Mouse (Mus musculus) adipocyte (in vitro differentiated cells): ENCODE data around the gene Mvp.

Experiments
- DNase-seq: peaks from one replicate; pipeline ENCODE4 v3.0.0-alpha.2; 2016; ENCODE audit warnings: low spot score

The Mvp gene

GRCm38 (mm10) chr7:126988816-126989215 lies 25.6 kb downstream of the Mvp start:
- DNase-seq = no peak

DNA sequence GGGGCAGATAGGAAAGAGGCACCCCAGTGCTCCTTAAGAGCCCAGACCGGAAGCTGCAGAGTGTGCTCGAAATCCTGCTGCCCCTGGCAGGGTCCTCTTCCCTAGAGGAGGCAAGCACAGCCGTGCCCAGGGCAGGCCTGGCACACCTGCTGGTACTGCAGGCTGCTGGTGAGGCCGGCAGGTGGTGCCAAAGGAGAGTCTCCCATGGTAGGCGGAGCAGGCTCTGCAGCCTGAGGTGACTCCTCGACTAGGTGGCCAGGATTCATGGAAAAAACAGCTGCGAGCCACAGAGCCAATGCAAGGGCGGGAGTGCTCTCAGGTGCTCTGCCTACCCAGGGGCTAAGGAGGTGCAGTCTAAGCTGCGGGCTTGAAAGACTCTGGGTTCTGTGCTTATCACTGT lies 28.1 kb downstream of the Mvp start:
- no peak for DNase-seq

GRCm38 (mm10) chr7:126984667-126985444 lies 29.6 kb downstream of the Mvp start:
- DNase-seq = no peak

DNA sequence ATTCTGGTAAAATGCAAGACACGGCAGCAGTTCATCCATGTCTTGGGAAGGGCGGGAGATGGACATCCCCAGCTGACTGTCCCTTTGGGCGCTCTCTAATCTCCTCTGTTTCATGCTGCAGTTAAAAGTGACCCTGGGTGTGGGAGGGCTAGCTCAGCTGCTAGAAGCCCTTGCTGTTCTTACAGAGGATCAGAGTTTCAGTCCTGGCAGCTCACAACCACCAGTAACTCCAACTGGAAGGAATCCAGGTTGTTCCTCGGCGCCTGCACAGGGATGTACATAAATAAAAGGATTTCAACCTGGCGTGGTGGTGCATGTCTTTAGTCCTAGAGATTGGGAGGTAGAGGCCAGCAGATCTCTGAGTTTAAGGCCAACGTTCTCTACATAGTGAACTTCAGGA lies 31.3 kb downstream of the Mvp start:
- no peak for DNase-seq

- no peak for DNase-seq
Observed at GRCm38 (mm10) chr7:126982054-126982453, 32.4 kb downstream of the Mvp start.

- DNase-seq = no peak
Observed at GRCm38 (mm10) chr7:126981601-126982000, 32.8 kb downstream of the Mvp start.

DNA sequence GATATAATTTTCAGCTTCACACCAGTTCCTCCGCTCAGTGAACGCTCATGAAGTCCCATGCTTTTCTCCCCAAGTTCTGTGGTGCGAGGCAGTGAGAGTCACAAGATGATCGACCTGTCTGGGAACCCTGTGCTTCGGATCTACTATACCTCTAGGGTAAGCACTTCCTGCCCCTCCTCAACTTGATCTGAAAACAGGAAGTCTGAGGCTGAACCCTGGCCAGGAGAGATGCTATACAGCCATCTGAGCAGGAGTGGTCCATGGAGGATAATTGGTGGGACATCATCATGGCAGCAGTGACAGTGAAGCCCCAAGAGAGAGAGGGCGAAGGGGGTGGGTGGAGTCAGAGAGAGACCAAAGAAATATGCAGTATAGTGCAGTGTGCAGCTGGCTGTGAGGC lies 35.6 kb downstream of the Mvp start:
- DNase-seq = no peak

- DNase-seq = peak; percentile 4
Observed at GRCm38 (mm10) chr7:126976878-126977459, 37.5 kb downstream of the Mvp start.

DNA sequence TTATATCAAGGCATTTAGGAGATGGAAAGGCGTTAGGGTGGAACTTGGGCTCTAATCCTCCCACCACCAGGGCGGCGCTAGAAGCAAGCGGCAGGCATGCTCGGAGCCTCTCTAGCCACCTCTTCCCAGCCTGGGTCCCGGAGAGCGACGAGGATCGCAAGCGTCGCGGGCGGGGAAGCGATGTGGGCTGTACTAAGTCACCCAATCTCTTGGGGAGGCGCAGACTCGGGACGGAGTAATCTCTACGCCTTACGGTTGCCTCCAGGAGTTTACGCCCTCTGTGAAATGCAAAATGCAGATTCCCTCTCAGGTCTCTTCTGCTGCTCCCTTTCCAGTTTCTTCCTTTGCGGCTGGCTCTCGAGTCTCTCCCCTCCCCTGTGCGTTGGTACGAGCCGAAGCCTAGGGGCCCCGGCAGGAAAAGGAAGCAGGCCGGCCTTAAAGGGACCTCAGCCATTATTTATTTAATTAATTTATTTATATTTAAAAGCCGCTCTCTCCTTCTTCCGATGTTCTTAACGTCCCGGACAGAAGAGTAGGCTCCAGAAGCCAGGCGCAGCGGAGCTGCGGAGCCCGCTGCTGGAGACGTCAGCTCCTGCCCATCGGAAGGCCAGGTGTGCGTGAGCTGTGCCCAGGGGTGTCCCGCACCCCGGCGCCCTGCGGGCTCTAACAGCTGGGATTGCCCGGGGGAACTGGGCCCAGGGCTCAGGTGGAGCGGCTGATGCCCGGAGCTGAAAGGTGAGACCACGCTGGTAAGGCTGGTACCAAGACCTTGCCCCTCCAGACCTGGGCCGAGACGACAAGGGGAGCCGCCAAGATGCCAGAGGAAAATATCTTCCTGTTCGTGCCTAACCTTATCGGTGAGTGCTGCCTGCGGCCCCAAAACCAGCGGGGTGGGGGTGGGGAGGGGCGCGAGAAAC lies 38.2 kb downstream of the Mvp start, which contains the start of gene Cdiptos:
Gene Cdiptos (minus strand): TSS at position 149 of the 917 bp plus-strand sequence.
- DNase-seq = peak; percentile 93

GRCm38 (mm10) chr7:126975893-126975949 lies 38.7 kb downstream of the Mvp start, which contains the start of gene Cdipt:
Gene Cdipt, plus strand, starts transcription at chr7:126975914.
- no peak for DNase-seq

DNA sequence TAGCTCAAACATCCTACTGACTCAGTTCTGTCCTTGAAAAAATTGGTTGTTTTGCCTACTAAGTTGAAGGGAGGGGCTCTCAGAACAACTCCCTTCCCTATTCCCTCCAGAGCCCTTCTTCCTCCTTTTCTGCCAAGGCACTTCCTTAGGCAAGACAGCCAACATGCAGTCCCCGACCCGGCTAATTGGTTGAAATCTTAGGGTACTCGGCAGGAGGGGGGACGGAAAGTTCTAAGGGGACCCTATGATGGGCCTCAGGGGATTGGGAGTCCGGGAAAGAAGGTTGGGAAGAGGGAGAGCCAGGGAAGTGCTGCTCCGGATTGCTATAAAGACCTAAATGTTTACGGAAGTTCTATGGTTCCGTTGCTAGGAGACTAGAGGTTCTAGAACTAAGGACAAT lies 38.9 kb downstream of the Mvp start:
- DNase-seq = no peak

GRCm38 (mm10) chr7:126967361-126967760 lies 47.1 kb downstream of the Mvp start:
- no peak for DNase-seq

DNA sequence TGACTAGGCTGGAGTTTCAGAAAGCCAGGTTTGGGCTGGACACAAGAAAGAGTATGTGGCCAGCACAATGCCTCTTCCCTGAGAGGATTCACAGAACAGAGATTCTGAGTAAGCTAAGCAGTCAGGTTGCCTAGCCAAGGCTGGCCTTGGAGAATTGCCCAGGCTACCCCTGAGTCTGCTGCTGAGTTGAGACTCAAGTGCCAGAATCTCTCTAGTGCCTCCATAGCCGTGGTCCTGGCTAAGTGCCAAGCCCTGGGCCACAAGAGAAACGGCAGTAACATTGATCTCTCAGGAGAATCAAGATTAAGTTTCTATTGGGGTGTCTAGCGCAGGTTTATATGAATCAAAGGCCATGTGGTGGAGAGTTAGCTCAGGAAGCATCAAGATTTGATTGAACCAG lies 48.9 kb downstream of the Mvp start:
- DNase-seq = no peak

- peak; percentile 35 for DNase-seq
Observed at GRCm38 (mm10) chr7:126963548-126964286, 50.7 kb downstream of the Mvp start.

DNA sequence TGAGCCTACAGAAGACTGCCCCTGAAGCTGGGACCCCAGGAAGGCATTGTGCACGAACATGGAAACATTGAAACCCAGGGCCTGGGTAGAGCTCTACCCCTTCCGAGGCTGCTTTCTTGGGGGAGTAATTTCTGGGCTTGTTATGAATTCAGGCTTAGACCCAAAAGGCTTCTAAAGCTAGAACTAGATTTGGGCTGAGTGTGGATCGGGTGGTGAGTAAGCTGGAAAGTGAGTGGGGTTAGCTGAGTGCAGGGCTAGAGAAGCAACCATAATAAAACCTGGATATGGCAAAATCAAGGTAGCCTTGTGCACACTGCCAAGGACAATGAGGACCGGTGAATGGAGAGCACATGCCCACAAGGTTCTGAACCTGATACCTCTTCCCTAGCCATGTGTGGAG lies 52.5 kb downstream of the Mvp start:
- no peak for DNase-seq

DNA sequence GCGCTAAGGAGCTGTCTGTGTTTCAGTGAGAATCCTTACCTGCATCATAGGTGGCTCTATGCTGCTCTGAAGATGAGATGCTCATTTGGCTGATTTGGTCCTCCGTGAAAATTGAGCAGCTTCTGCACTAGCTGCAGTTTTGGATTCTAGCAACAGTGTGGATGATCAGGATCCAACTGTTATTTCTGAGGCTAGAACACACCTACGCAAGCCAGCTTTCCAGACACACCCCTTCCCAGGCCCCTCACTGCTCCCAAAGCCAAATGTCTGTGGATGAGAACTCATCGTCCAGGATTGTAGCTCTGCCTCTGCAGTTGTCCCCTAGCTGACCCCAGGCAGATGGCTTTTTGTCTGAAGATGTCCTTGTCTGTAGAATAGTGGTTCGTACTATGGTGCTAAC lies 53.3 kb downstream of the Mvp start:
- no peak for DNase-seq

GRCm38 (mm10) chr7:126959780-126960179 lies 54.6 kb downstream of the Mvp start:
- DNase-seq = no peak

- DNase-seq = no peak
Observed at GRCm38 (mm10) chr7:126955125-126955524, 59.3 kb downstream of the Mvp start.

DNA sequence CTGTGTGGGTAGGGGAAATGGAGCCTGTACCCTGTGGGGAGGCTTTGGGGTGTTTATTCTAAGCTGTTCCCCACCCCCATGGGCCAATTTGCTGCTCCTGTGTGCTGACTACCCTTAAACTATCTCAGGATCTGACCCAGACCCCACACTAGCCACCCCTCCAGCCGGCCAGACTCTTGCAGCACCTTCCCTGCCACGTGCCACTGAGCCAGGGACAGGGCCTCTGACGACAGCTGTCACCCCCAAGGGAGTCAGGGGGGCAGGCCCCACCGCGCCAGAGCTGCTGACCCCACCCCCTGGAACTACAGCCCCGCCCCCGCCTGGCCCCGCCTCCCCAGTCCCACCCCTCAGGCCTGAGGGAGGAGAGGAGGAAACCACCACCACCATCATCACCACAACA lies 61.8 kb downstream of the Mvp start:
- DNase-seq = no peak

- DNase-seq = no peak
Observed at GRCm38 (mm10) chr7:126951741-126952140, 62.7 kb downstream of the Mvp start.

DNA sequence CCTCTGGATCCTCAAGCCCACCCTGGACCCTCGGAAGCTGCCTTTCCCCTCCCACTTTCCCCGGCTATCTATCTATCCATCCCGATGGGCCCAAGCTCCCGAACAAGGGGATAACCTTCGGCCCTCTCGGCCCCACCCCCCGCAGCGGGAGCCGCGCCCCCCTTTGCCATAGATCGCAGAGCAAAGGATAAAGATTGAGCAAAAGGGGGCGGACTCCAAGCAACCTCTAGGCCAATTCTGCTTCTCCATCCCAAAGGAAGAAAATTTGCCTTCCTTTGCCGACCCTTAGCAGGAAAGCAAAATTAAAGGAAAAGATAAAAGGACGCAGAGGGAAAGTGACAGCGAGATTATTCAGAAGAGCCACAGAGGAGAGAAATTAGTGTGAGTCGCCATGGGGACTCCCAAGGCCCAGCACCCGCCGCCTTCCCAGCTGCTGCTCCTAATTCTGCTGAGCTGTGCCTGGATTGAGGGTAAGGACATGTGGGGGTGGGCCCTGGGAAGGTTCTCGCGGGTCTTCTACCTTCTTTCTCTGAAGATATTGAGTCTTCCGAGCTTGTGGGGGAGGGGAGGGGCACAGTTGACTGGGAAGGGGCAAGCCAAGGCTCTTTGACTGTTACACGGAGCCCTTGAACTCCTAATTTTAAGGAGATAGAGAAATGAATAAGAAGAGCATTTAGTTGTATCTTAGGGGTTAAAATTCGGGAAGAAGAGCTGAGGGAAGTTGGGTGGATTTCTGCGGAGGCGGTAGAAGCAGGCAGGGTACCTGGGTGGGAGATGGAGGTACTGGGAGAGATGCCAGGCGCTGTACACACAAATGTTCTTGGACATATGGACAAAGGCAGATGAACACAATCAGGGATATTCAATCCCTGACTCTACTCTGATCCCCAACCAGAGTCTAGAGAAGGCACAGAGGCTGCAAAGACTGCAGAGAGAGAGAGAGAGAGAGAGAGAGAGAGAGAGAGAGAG lies 63.5 kb downstream of the Mvp start:
- DNase-seq = no peak
